Mouse (Mus musculus) midbrain, embryonic 10.5 days (tissue): ENCODE data around the gene Phactr1. TPM values are rescaled to one million over a fixed set of nuclear protein-coding genes. Genes with fewer than 3 reads are reported as not detected.

Experiments used
- DNase-seq: peaks from one replicate; pipeline ENCODE4 v3.0.0-alpha.2; 2017; ENCODE audit warnings: low spot score
- H3K27ac ChIP-seq: fragments of 300-500 bp; sonication (generic); replicated peaks from 2 replicates; pipeline ENCODE4 v1.5.1; 2016; ENCODE audit warnings: mild to moderate bottlenecking
- H3K27me3 ChIP-seq: fragments of 300-500 bp; sonication (generic); 2 replicates; pipeline ENCODE4 v1.6.1; 2016; ENCODE audit warnings: low read depth, mild to moderate bottlenecking; ENCODE audit not compliant: poor library complexity, severe bottlenecking
- H3K36me3 ChIP-seq: fragments of 300-500 bp; sonication (generic); 2 replicates; pipeline ENCODE4 v1.6.1; 2016; ENCODE audit warnings: mild to moderate bottlenecking, moderate library complexity
- H3K4me1 ChIP-seq: fragments of 300-500 bp; sonication (generic); 2 replicates; pipeline ENCODE4 v1.6.1; 2016
- H3K4me3 ChIP-seq: fragments of 300-500 bp; sonication (generic); 2 replicates; pipeline ENCODE4 v1.5.1; 2016; ENCODE audit warnings: mild to moderate bottlenecking, moderate library complexity
- H3K9me3 ChIP-seq: fragments of 300-500 bp; sonication (generic); replicated peaks from 2 replicates; pipeline ENCODE4 v1.6.1; 2016; ENCODE audit warnings: mild to moderate bottlenecking
- WGBS: fragments of 180-500 bp; shearing (Covaris S2); methylation state at CpG from one replicate; pipeline ENCODE4 v1.1.7; 2016; 5-methylcytosine and 5-hydroxymethylcytosine counted together
- polyA plus RNA-seq: library from polyadenylated mRNA; unstranded; fragments of >200 nt; fragmentation: Nextera tagmentation; extraction: Ambion mirVana; gene quantifications from 2 replicates; pipeline ENCODE4 v1.2.1, GENCODE M21; 2016

The Phactr1 gene
- polyA plus RNA-seq, 1 experiment from 2014 or later, result 5.5 TPM

- H3K27ac ChIP-seq, result peak overlapping the region; percentile 91; the same call in 1 of the 2 replicates
- DNase-seq, result peak; percentile 25
- H3K27me3 ChIP-seq, result no peaks in the 10 kb centered on the region
- H3K4me1 ChIP-seq, result peaks cover 13% of the 10 kb centered on the region
- H3K9me3 ChIP-seq, result no peaks in the 10 kb centered on the region
- H3K36me3 ChIP-seq, result no peaks in the 10 kb centered on the region
- H3K4me3 ChIP-seq, result peak overlapping the region; percentile 78
- WGBS, result 34% methylated on average over 14 of the region's 14 CpGs
Observed at GRCm38 (mm10) chr13:43172036-43172713, 491.8 kb downstream of the Phactr1 start.

- Histone ChIP-seq H3K9me3 (no peaks in the 10 kb centered on the region), H3K4me1 (peaks cover 13% of the 10 kb centered on the region), H3K27me3 (no peaks in the 10 kb centered on the region), H3K27ac (no peak overlapping the region), H3K4me3 (no peak overlapping the region), H3K36me3 (no peaks in the 10 kb centered on the region)
- peak; percentile 74 for DNase-seq
- WGBS, result 16% methylated on average over 9 of the region's 9 CpGs
Observed at GRCm38 (mm10) chr13:43173262-43173661, 492.8 kb downstream of the Phactr1 start.

- H3K27ac ChIP-seq, result no peak overlapping the region
- 90% methylated on average over 3 of the region's 3 CpGs for WGBS
- H3K4me1 ChIP-seq, result peaks cover 8% of the 10 kb centered on the region
- no peak overlapping the region for H3K4me3 ChIP-seq
- no peaks in the 10 kb centered on the region for H3K36me3 ChIP-seq
- no peaks in the 10 kb centered on the region for H3K9me3 ChIP-seq
- no peak for DNase-seq
- H3K27me3 ChIP-seq, result peaks cover 6% of the 10 kb centered on the region
Observed at GRCm38 (mm10) chr13:43176676-43177075, 496.3 kb downstream of the Phactr1 start.

GRCm38 (mm10) chr13:43177317-43177716 is 496.9 kb downstream of the Phactr1 start:
- H3K4me1 ChIP-seq, result peaks cover 3% of the 10 kb centered on the region
- no peaks in the 10 kb centered on the region for H3K36me3 ChIP-seq
- no peaks in the 10 kb centered on the region for H3K9me3 ChIP-seq
- H3K4me3 ChIP-seq, result no peak overlapping the region
- peaks cover 8% of the 10 kb centered on the region for H3K27me3 ChIP-seq
- no peak for DNase-seq
- no peak overlapping the region for H3K27ac ChIP-seq
- WGBS, result 92% methylated on average over 7 of the region's 7 CpGs

- 57% methylated on average over 7 of the region's 7 CpGs for WGBS
- Histone ChIP-seq H3K4me1 (peaks cover 30% of the 10 kb centered on the region), H3K36me3 (no peaks in the 10 kb centered on the region), H3K9me3 (no peaks in the 10 kb centered on the region), H3K27ac (no peak overlapping the region), H3K27me3 (peaks cover 8% of the 10 kb centered on the region), H3K4me3 (no peak overlapping the region)
- no peak for DNase-seq
Observed at GRCm38 (mm10) chr13:43181104-43181503, 500.7 kb downstream of the Phactr1 start.

GRCm38 (mm10) chr13:43182465-43183201 is 502.2 kb downstream of the Phactr1 start:
- H3K36me3 ChIP-seq, result no peaks in the 10 kb centered on the region
- peak overlapping the region; percentile 67 for H3K27ac ChIP-seq
- H3K27me3 ChIP-seq, result peaks cover 8% of the 10 kb centered on the region
- DNase-seq, result peak; percentile 74
- peaks cover 30% of the 10 kb centered on the region for H3K4me1 ChIP-seq
- H3K9me3 ChIP-seq, result no peaks in the 10 kb centered on the region
- peak overlapping the region; percentile 44 for H3K4me3 ChIP-seq
- WGBS, result 19% methylated on average over 14 of the region's 14 CpGs

- peak overlapping the region; percentile 44 for H3K4me3 ChIP-seq
- WGBS, result 66% methylated on average over 8 of the region's 8 CpGs
- H3K36me3 ChIP-seq, result no peaks in the 10 kb centered on the region
- peaks cover 8% of the 10 kb centered on the region for H3K27me3 ChIP-seq
- no peak for DNase-seq
- peaks cover 30% of the 10 kb centered on the region for H3K4me1 ChIP-seq
- H3K9me3 ChIP-seq, result no peaks in the 10 kb centered on the region
- peak overlapping the region; percentile 67 for H3K27ac ChIP-seq
Observed at GRCm38 (mm10) chr13:43183248-43184055, 503.0 kb downstream of the Phactr1 start.

GRCm38 (mm10) chr13:43187736-43188135 is 507.3 kb downstream of the Phactr1 start:
- Histone ChIP-seq H3K4me1 (peaks cover 37% of the 10 kb centered on the region), H3K9me3 (no peaks in the 10 kb centered on the region), H3K36me3 (no peaks in the 10 kb centered on the region), H3K27me3 (peaks cover 6% of the 10 kb centered on the region), H3K27ac (no peak overlapping the region), H3K4me3 (no peak overlapping the region)
- no peak for DNase-seq
- WGBS, result 90% methylated on average over 4 of the region's 4 CpGs
